Mouse (Mus musculus): Measurements from ENCODE around the gene Epp13.

- TF ChIP-seq CTCF (conservative IDR thresholded peaks at IDR 0.05; ENCODE audit: low read length) = no peak
- no peak for TF ChIP-seq NANOG (IDR thresholded peaks at IDR 0.05; ENCODE audit: borderline replicate concordance, low read length)
Observed at GRCm38 (mm10) chr7:6277906-6278305, 25.4 kb downstream of the Epp13 start.

Measured in E14TG2a.4 (cell line).